Mouse (Mus musculus): ENCODE data around the gene Timm17a.

Timm17a gene

DNA sequence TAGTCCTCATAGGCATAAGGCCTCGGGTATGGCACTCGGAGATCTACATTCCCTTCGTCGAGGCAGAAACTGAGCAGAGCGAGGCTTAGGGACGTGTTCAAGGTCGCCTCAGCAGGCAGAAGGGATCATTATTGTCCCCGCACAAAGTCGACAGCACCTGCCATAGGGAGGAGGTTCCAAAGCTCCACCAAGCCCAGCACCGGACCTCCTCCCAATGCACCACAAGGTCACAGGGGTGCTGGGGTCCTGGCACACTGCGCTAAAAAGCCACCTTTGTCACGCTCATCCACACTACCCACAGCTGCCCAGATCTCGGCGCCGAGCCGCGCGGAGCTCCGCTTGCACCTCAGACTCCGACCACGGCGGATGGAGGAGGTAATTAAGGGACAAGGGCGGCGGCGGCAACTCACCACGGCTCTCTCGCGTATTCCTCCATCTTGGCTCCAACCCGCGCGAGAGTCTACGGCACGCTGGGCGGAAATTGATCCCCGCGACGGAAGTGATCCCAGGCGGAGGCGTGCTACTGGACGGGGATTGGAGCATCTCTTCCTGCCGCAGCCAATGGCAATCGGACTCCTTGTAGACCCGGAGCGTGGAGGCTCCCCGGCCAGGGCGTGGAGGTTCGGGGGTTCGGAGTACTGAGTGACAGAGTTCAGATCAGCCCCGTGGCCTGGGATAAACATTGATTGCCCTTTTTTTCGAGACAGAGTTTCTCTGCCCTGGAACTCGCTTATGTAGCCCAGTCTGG lies at the start of gene Timm17a:
Timm17a (minus strand) TSS at position 495 of the 748 bp plus-strand sequence.
- peak; percentile 86 to 93 for DNase-seq (ENCODE audit: low spot score in 2 of 2)

DNA sequence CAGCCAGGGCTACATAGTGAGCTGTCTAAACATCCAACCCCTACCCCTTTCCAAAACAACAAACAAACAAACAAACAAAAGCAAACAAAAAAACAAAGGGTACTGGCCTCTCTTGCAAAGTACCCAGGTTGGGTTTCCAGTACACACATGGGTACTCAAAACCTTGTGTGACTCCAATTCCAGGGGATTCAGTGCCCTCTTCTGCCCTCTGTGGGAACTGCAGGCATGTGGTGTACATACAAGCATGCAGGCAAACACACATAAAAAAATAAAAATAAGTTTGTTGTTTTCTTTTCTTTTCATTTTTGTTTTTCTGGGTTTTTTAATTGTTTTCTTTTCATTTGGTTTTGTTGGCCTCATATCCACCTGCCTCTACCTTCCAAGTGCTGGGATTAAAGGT lies 48.5 kb upstream of the Timm17a start:
- DNase-seq (ENCODE audit: low spot score in 2 of 2), result no peak

DNA sequence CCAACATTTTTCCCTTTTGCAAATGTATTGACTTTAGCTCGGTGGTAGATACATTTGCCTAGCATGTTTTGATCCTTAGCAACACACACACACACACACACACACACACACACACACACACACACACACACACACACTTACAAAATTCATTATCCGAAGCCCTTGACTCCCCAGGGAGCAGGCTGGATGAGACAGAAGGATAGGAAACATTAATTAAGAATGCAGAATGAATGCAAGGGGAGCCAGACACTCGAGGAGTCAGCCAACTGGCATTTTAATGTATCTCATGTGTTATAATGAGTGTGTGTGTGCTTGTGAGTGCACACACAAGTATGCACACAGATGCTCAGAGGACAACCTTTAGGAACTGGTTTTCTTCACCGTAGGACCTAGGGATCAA lies 47.9 kb upstream of the Timm17a start:
- no peak for DNase-seq (ENCODE audit: low spot score in 2 of 2)

DNA sequence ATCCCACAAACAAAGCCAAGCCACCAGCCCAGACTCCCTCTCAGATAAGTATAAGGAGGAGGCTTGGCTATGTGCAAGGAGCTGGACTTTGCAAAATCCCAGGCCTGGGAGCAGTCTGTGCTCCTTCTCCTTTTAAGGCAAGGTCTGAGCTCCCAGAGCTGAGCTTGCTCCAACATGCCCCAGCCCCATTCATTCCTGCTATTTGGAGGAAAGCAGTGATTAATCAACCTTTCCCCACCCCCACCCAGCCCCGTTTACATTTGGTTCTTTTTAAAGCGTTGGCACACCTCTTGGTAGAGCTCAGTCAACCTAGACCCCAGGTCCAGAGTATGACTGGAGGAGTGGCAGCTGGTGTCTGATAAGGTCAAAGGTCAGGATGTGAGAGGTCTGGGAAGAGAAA lies 45.5 kb upstream of the Timm17a start:
- no peak for DNase-seq (ENCODE audit: low spot score in 2 of 2)

DNA sequence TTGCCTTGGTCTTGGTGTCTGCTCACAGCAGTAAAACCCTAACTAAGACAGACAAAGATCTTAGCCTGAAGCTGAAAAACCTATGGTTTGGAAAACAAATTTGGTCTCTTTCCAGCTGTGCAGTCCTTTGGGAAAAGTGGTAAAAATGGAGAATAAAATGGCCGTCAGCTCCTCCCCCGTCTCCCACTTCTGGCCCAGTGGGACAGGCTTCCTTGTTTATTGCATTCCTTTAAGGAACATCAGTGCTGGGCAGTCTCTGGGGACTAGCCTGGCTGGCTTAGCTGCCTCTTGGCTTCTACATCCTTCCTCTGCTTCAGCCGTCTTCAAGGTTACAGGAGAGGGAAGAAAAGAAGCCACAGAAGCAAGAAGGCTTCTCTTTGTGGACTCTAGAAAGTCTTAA lies 38.4 kb upstream of the Timm17a start:
- no peak for DNase-seq (ENCODE audit: low spot score in 2 of 2)

DNA sequence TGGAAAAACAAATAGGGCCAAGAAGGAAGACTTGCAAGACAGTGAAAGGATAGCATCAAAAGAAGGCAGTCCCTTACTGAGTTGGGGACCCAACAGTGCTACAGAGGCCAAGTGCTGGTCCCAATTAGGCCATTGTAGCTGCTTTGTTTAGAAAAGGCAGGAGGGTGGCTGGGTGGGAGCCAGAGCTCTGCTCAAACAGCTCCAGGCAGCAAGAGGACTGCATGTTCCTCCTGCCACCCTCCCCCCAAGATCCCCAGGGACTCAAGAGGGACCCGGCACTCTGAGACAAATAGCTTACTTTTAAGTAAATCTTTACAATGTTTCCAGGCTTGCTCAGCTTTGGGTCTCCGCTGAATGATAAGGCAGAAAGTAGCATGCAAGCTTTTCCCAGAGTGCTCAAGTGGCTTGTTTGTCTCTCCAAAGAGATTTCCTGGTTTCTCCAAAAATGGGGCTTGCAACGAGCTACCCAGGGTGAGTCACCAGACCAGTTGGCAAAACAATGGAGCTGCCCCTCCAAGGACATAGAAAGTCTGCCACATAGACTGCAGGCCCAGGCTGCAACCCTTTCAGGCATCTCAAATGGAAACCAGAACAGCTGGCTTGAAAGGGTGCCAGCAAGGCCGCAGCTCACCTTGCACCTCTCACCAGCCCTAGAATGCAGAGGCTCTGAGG lies 34.1 kb upstream of the Timm17a start:
- no peak for DNase-seq (ENCODE audit: low spot score in 2 of 2)

DNA sequence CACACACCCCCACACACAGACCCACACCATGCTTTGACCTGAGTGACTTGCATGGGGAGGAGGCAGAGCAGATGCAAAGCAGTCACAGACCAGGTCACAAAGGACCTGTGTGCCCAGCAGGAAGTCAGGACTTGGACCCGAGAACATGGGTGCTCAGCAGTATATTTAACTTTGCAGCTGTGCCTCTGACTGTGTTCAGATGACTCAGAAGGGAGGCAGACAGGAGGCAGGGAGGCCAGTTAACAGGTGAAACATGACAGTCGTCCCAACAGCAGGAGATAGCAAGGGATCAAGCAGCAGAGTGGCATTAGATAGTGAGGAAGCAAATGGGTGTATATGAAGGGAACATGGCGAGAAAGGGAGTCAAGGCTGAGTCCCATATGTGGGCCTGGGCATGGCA lies 33.3 kb upstream of the Timm17a start:
- DNase-seq (ENCODE audit: low spot score in 2 of 2), result no peak

DNA sequence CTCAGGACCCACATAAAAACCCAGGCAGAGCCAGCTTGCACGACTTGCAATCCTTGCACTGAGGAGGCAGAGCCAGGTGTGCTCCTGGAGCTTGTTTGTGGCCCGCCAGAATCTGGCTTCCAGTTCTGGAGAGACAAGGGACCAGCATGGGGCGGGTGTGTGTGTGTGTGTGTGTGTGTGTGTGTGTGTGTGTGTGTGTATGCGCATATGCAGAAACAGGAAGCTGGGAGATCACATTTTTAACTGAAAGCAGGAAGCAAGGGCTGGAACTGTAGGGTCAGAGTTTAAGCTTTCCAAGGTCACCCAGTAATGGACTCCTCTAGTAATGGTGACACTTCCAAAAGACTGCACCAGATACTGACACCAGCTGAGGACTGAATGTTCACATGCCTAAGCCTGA lies 30.4 kb upstream of the Timm17a start:
- DNase-seq (ENCODE audit: low spot score in 2 of 2), result no peak

DNA sequence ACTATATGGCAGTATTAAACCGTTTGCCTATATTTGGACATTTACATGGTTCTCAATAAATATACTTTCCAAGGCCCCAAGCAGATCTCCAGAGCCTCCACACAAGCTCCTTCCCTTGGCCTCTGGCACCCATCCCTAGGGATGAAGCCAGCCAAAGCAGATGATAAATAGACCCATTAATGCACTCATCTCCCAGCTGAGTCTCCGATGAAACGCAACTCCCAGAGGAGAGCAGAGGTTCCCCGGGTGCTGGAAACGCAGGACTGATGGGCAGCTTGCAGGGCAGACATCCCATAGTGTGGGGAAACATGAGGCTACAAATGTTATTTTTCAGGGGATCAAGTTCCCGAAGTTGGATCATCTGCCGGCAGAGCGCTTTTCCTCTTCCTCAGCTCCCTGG lies 28.4 kb upstream of the Timm17a start:
- no peak for DNase-seq (ENCODE audit: low spot score in 2 of 2)

DNA sequence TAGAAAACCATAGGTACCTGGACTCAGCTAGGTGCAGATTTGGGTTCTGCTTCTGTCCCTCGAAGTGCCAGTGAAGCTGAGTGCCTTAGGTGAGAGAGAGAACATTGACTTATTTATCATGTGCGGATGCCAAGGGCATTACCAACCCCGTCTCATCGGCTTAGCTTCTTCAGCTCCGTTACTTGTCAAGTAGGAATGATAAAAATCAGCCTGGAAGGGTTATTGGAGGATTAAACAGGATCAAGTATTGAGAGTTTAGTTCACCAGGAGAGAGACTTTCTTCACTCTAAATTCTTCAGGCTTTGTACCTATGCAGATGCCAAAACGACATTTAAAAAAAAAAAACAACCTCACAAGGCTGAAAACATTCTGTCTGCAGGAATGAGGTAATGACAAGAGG lies 17.0 kb upstream of the Timm17a start:
- DNase-seq (ENCODE audit: low spot score in 2 of 2), result no peak

DNA sequence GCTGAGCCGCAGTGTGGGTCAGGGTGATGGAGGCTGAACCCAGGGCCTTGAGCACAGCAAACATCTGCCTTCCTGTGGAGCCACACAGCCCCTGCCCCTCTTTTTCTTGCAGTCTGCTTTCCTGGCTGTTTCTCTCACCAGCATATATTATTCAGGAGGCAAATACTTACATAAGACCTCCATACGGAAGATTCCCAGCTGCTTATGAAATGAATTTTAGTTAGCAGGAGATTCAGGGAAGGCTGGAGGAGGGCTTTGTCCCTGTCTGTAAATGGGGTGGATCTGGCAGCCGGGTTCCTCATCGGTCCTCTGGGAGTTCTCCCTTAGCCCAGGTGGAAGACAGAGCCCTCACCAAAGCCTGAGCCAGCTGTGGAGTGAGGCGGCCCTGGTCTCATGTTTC lies 14.8 kb upstream of the Timm17a start:
- no peak for DNase-seq (ENCODE audit: low spot score in 2 of 2)

DNA sequence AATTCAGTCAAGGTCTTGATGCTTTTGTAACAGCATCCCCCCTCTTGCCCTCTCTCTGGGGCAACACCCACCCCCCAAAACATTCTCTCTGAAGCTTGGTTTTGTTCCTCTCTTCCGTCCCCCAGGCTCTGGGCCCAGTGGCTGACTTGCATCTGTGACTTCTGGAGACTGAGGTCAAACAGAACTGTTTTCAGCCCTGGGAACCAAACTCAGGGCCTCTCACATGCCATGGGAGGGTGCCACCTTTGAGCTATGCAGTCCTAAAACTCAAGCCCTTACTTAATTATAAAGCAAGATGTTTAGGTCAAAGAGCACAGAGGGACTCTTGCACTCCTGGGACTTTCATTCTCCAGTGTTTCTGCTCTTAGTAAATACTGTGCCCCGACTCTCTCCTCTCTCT lies 12.4 kb upstream of the Timm17a start:
- DNase-seq (ENCODE audit: low spot score in 2 of 2), result no peak

DNA sequence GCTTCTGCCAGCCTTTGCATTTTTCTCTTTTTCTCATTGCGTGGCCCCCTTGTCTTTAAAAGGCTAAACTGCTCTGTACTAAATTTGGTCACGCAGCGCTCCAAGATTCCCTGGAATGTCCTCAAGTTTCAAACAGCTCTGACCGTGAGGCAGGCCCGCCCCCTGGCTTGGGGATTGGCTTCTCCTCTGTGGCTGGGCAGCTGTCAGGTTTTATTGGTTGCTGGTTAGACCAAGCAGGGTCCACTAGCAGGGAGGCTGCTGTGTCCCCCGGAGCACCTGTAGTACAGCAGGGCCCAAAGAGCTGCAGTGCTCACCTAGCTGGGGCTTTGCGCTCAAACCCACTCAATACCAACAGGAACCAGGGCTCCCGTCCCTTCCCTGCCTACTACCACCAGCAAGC lies 11.0 kb upstream of the Timm17a start, which contains the start of gene Lmod1:
Lmod1 (plus strand) TSS at position 237 of the 400 bp plus-strand sequence.
- no peak for DNase-seq (ENCODE audit: low spot score in 2 of 2)

DNA sequence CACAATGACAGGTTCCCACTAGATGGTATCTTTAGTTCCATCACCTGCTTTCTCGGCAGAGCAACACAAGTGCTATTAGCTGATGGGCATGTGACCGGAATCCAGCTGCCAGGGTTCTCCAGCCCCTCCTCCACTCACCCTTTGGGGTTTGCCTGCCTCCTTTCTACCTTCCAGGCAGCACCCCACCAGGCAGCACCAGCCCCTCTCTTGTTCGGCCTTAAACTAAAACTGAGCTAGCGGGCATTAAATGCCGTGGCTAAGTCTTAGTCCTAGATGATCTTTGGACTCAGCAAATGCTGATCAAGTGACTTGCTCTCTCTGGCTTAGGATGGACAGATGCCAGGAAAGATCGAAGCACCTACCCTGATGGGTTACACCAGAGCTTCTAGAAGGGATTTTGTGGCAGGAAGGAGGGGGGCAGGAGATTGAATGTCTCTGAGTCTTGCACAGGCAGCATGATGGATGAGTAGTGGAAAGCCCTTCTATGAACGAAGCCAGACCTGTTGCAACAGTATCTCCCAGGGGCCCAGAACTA lies 9.9 kb upstream of the Timm17a start:
- no peak for DNase-seq (ENCODE audit: low spot score in 2 of 2)

DNA sequence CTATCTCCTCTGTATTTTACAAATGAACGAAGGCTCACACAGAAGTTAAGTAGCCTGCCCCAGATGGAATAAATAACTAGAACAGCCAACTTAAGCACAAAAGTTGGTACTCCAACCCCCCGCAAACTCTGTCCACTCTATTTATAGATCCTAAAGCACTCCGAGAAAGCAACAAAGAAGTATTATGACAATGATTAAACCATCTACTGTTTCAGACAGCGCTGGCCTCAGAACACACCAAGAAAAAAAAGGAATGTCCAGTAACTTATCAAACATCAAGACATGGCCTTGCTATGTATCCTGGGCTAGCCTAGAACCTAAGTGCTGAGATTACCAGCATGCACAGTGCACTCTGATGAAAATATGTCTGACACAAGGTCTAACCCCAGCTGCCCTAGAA lies 1.4 kb downstream of the Timm17a start:
- DNase-seq (ENCODE audit: low spot score in 2 of 2), result no peak

DNA sequence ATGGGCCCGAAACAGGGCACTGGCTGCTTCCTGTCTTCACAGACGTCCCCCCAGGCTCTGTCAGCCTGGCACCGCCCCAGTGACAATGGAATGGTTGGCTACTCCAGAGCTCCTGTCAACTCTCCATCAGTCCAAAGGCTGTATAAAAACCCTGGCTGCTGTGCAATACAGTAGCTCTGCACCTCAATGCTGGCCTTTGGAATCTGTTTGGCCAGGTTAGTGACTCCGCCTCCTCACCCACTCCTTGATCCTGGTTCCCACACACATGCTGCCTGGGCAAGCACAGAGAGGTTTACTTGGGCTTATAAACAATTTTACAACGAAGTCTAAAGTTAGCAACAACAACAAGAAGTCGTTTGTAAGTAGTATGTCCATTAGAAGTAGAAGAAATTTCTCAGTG lies 2.2 kb downstream of the Timm17a start:
- no peak for DNase-seq (ENCODE audit: low spot score in 2 of 2)

DNA sequence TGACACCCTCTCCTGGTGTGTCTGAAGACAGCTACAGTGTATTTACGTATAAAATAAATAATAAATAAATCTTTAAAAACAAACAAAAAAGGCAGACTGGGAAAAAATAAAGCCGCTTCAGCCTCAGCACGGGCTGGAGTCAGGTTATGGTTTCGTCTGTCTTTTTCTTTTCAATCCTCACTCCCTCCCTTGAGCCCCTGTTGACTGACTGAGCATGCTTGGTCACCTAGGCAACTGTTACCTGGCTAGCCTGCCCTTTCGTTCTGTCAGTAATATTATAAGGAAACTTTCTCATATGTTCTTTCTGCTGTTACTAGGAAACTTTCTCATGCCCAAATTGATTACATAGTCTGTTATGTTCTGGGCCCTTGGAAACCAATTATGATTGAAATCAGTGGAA lies 22.7 kb downstream of the Timm17a start:
- DNase-seq (ENCODE audit: low spot score in 2 of 2), result no peak

DNA sequence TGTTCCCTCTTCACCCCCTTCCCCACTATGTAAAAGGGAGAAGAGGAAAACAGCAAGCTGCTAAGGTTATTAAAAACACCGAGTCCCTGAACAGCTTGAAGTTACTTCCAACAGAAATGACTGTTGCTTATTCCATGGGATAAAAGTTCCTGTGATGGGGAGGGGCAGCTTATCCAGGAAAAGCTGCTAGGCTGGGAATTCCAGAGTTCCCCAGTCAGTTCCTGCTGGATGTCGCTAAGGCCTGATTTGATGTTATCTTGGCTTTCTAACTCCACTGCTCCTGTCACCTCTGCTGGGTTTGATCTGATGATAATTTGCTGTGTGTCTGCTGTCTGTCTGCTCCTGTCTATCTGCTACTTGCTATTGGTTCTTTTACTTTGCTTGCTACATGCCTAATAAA lies 27.3 kb downstream of the Timm17a start:
- DNase-seq (ENCODE audit: low spot score in 2 of 2), result no peak

DNA sequence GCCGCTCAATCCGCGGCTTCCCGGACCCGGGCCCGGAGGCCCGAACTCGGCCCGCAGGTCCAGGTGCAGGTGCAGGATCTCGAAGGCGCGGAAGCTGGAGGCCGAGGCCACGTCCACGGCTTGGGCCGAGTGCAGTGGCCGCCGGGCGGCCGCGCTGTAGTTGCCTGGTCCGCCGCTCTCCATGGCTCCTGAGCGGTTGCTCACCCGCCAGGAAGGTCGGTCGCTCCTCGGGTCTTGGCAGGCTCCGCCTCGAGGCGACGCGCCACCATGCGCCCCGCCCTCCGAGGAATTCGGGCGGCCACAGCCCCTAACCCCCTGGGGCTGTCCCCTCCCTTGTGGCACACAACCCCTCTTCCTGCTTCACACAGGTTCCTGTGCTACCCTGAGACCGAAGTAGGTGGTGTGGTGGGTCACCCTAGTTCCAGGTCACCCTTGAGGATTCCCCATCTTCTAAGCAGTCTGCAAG lies 29.7 kb downstream of the Timm17a start, which contains the start of gene Rnpep:
Rnpep (minus strand) TSS at position 259 of the 466 bp plus-strand sequence.
- peak; percentile 51 to 65 for DNase-seq (ENCODE audit: low spot score in 2 of 2)

DNA sequence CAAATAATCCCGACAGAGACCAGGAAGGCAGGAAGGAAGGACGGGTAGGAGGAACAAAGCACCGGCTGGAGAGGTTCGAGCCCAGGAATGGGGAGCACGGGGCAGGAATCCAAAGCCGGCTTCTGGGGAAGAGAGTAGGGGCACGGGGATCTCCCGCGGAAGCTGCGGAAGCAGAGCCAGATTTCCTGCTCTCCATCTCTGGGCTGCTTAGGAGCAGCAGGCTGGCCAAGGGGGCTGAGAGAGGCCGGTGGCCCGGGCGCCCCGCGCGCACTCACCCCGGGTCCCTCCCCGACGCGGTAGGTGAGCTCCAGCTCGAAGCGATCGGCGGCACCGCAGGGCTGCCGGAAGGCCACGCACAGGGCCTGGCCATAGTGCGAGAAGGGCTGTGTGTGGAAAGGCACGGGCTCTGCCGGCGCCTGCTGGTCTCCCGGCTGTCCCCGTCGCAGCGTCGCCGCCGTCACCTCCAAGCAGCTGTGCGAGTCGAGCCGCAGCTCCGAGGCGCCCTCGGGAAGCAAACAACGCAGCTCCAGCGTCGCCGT lies 30.2 kb downstream of the Timm17a start:
- DNase-seq (ENCODE audit: low spot score in 2 of 2), result no peak

DNA sequence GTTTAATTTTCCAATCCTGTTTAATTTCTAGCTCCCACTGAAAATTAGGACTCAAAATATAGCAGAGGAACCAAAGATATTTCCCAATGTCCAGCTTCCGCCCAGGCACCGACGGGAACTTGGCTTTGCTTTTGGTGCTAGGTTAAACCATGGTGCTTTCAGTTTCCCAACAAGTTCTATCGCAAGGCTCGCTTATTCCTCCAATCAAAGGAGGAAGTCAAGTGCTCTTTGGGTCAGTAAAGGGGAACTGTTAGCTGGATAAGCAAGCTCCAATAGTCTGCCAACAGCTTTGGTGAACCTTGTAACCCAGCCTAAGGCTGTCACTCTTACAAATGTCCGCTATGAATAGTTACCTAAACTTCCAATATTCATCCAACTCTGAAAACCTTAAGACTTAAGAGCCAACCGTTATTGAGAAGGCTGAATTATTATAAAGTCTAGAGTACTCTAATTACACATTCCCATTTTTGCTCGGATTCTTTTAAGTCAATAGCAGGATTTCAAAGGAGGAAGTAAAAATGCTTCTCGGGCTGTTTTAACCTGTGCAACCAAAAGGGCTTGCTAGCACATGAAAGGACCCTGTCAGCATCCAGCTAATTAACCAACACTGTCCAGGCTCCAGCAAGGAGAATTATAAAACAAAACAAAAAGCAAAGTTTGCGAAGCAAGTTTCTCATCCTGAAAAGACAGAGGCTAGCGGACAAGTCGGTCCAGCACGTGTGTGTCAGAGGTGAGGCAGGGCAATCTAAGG lies 30.9 kb downstream of the Timm17a start:
- no peak for DNase-seq (ENCODE audit: low spot score in 2 of 2)

DNA sequence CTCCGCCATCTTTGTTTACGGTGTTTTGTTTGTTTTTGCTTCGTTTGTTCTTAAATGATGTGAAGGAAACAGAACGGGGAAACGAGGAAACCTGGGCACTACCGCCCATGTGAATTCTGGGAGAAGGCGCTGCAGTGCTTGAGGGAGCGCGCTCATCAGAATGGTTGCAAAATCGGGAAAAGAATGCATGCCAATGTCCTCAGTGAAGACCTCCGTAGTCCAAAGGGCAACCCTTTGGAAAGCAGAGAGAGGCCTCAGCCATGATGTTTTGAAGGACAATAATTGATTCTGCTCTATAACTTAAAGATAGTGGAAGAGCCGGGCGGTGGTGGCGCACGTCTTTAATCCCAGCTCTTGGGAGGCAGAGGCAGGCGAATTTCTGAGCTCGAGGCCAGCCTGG lies 31.7 kb downstream of the Timm17a start:
- no peak for DNase-seq (ENCODE audit: low spot score in 2 of 2)
